Mouse (Mus musculus) MEL-GATA-1-ER (cell line): ENCODE data around the gene Neurl4.

Source experiments
- DNase-seq: peaks from one replicate; pipeline ENCODE4 v3.0.0-alpha.2; 2012; ENCODE audit warnings: low read depth; ENCODE audit errors: extremely low read depth

Neurl4 gene

DNA sequence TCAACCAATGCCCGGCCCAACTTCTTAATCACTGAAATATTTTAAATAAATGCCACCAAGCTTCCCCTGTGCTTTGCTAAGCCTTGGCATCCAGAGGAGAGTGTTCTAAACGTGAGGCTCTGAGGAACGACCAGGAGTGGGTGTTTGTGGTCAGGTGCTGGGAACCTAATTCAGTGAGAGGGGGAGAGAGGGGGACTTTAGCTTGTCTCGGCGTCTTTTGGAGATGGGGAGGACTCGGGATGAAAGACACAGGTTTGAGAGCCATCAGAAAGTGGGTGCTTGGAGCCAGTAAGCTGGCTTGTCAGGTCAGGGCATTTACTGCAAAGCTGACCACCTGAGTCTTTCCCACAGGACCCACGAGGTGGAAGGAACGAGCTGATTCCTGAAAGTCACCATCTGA lies 30.9 kb downstream of the Neurl4 start:
- DNase-seq: no peak

DNA sequence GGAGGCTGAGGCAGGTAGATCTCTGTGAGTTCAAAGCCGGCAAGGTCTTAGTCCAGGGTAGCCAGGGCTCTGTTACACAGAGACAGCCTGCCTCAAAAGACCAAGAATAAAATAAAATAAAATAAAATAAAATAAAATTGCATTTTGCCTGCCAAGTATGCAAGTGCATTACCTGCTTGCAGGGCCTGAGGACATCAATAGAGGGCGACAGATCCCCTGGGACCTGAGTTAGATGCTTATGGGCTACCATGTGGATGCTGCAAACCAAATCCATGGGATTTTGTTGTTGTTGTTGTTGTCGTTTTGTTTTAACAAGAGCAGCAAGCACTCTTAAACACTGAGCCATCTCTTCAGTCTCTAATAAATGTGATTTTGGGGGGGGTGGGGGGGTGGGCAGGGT lies 31.4 kb downstream of the Neurl4 start:
- no peak for DNase-seq

GRCm38 (mm10) chr11:69933066-69933465 lies 32.2 kb downstream of the Neurl4 start:
- DNase-seq: no peak

- DNase-seq: peak; percentile 74
These were observed 33.3 kb downstream of the Neurl4 start for GRCm38 (mm10) chr11:69934169-69934568.

GRCm38 (mm10) chr11:69934681-69935080 lies 33.8 kb downstream of the Neurl4 start:
- DNase-seq: no peak

- no peak for DNase-seq
These were observed 34.4 kb downstream of the Neurl4 start, which contains the start of gene Ybx2 for GRCm38 (mm10) chr11:69935137-69935879. Gene Ybx2, plus strand, starts transcription at chr11:69935796.

DNA sequence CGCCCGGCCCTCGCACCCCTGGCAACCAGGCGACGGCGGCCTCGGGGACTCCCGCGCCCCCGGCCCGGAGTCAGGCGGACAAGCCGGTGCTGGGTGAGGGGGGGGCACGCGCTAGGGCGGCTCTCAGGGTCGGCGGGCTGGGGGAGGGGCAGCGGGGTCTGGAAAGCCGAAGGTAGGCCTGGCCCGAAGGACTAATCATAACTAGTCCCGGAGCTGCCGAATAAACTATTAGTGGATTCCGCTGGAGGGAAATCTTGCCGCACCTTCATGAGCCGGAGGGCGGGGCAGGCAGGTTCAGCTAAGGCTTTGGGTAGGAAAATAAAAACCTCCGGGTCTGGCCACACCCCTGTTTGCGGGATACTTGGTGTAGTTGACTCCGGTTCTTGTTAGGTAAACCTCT lies 35.3 kb downstream of the Neurl4 start:
- no peak for DNase-seq

DNA sequence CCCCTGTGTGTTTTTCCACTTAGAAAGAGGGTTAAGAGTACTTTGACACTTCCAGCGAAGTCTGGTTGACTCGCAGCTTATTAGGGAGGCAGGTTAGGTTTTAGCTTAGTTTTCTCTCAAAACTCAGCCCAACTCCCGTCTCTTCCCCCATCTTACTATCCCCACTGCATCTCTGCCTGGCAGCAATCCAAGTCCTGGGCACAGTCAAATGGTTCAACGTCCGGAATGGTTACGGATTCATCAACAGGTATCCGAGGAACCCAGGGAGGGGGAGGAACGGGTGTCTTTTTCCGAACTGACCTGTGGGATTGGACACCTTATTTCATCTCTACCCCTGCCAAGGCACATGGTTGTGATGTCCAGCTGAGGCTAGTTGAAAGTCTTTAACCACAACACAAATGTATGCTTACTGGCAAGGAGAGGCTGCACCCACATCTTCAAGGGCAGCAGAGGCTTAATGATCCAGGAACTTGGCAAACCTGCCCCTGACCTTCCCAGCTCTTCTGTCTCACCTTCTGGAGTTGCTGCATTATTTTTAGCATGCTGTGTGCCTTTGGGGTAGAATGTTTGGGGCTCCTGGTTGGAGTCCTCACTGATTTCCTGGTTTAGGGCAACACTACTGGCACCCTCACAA lies 36.0 kb downstream of the Neurl4 start:
- DNase-seq: no peak

GRCm38 (mm10) chr11:69937385-69937784 lies 36.5 kb downstream of the Neurl4 start:
- DNase-seq: no peak

- DNase-seq: no peak
These were observed 37.0 kb downstream of the Neurl4 start for GRCm38 (mm10) chr11:69937834-69938233.

DNA sequence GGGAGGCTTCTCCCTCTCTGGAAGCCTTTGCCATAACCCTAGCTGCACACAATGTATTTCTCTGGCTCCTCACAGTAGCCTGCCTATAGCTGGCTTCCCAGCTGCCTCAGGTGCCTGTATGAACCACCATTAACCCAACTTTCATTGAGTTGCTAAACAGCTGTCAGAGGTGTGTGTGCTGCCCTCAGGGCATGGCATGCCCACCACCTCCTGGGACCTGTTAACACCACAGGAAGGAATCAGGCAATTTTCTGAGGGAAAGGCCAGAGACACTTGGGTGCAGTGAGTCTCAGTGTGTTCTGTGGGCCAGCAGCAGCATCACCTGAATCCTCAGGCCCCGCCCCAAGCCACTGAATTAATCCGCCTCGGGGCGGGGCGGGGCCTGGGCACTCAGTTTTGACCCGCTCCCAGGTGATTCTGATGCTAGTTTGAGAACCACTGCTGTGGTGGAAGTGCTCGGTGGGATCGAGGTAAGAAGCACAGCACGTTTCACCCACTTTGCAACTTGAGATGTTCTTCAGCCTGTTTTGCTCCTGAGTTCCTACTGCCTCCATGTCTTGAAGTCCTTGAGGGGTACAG lies 37.6 kb downstream of the Neurl4 start:
- no peak for DNase-seq

DNA sequence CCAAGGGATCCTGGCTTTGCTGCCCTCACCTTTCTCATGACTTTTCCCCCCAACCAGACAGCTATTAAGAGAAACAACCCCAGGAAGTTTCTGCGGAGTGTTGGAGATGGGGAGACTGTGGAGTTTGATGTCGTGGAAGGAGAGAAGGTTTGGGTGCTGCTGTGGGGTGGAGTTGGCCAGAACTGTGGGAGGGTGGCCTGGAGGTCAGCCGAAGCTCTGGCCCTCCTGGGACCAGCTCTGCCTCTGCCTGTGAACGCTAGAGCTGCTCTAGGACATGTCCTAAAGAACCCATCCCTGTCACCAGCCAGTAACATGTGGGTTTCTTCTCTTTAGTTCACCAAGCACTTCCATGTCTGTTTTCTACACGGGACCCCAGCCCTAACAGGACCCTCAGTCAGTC lies 38.3 kb downstream of the Neurl4 start:
- DNase-seq: no peak

- no peak for DNase-seq
These were observed 38.9 kb downstream of the Neurl4 start for GRCm38 (mm10) chr11:69939731-69940130.

DNA sequence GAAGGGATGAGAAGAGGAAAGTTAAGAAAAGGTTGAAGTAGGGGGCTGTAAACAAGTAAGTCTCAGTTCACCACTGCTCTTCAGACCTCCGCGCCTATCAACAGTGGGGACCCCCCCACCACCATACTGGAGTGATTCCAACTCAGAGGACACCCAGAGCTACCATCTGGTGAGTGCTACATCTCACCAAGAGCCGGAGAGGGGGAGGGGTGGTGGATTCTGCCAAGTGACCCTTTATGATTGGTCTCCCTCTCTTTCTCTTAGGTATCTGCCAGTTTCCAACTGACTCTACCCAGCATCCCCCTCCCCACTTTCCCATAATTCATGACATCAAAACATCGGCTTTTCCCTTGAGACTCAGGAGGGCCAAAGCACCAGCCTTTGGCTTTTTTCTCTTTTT lies 40.1 kb downstream of the Neurl4 start:
- no peak for DNase-seq

DNA sequence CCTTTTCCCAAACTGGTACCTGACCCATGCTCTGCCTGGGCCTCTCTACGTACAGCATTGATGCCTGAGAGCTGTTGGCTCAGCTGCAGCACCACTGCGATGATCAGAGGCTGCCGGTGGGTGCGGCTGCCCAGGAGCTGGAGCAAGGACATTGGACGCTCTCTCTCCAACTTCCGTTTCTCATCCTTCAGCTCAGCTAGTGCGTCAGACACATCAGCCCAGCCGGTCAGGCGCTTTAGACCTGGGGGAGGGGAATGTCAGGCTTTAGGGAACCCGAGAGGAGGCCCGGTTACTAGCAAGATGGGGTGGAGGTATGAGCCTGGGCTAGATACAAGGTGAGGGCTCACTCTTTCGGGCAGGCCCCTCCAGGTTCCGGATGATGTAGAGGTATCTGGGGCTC lies 44.3 kb downstream of the Neurl4 start:
- no peak for DNase-seq

DNA sequence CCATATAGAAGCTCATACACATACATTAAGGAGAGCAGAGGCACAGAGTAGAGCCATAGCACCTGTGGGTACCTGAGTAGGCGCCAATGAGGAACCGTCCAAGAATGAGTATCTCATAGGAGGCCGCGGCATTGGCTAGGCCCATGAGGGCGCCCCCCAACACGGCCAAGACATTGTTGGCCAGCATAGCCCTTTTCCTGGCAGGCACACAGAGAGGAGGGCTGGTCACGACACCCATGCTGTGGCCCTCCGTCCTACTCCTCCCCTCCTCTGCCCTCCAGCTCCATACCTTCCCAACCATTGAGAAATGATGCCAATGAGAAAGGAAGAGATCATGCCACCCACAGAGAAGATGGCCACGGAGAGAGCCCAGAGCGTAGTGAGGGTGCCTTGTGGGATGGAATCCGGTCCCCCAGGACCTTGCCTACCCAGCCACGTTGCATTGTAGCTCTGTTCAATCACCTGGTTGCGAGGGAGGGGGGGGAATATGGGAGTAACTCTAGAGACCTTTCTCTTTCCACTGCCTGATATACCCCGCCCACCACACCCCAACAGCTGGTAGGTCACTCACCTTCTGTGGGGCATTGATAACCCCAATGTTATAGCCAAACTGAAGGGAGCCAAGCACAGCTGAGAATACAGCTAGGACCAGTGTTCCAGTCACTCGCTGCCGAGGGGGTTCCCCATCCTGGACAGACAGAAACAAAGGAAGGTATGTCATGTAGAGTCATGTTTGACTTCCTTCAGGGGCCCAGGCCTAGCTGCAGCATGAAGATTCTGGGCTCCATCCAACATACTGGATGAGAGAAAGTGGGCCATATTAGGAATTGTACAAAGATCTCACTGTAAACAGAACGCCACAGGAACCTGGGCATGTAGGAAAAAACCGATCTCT lies 45.4 kb downstream of the Neurl4 start:
- no peak for DNase-seq

- DNase-seq: no peak
These were observed 46.6 kb downstream of the Neurl4 start for GRCm38 (mm10) chr11:69947337-69948065.

GRCm38 (mm10) chr11:69948066-69948762 lies 47.3 kb downstream of the Neurl4 start, which contains the start of gene Slc2a4:
Gene Slc2a4, minus strand, starts transcription at chr11:69948188.
- peak; percentile 66 for DNase-seq

- peak; percentile 77 for DNase-seq
These were observed 47.9 kb downstream of the Neurl4 start for GRCm38 (mm10) chr11:69948763-69949150.

DNA sequence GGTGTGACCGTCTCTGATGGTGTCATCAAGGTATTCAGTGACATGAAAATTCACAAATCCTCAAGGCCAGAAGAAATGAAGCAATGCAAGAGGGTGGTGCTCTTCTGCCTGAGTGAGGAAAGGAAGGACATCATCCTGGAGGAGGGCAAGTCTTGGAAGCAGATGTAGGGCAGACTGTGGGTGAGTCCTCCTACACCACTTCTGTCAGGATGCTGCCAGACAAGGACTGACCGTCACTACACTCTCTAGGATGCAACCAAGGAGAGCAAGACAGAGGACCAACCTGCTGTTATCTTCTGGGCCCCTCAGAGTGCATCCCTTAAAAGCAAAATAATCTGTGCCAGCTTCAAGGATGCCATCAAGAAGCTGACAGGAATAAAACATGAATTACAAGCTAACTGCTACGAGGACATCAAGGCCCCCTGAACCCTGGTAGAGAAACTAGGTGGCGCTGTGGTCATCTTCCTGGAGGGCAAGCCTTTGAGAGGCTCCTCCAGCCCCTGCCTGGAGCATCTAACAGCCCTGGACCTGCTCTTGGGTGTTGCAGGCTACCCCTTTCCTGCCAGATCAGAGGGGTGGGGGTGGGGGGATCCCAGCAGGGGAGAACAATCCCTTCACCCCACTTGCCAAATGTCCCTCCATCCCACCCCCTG lies 50.1 kb downstream of the Neurl4 start:
- DNase-seq: no peak
